Mouse (Mus musculus): ENCODE measurements at regions not wholly inside any gene's neighbourhood (a gene's known extent, or its start where the extent isn't known, plus 50 kb on each side); places are given as distances from the start of the nearest gene placed in this dataset.

- TF ChIP-seq POLR2A (IDR thresholded peaks at IDR 0.05; ENCODE audit: borderline replicate concordance, insufficient read depth, low read length) (no peak), CTCF (IDR thresholded peaks at IDR 0.05; ENCODE audit: borderline replicate concordance, insufficient read depth, low read depth, low read length) (no peak)
Observed at GRCm38 (mm10) chr19:32950794-32951193, 193.5 kb downstream of the Pten start.
